Mouse (Mus musculus): Measurements from ENCODE around the gene Pef1.

Gene Pef1

DNA sequence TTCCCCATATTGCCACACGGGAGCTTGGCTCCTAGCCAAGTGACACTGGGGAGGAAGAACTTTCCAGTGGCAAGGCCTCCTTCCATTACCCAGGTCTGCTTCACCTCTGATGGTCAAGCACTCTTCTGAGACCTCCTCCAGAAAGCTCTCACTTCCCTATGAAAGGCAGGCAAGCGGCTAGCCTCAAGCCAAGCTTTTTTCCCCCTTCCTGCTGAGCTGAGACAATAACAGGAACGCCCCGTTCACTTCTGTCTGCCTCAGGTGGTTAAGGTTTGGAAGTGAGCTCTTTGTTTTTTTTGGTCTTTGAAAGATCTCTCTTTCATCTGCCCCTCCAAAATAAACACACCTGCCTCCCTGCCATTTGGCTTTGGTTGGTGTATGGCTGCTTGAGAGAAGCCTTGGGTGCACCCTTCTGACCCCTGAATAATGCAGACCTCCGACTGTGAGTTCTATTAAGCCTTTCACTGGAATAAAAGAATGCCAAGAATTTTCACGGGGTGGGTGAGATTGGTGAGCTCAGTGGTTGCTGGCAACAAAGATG, at the start of gene Pef1:
Gene Pef1, plus strand, starts transcription at position 448 of the 541 bp plus-strand sequence.
- no peak for DNase-seq (ENCODE audit: low read depth)

DNA sequence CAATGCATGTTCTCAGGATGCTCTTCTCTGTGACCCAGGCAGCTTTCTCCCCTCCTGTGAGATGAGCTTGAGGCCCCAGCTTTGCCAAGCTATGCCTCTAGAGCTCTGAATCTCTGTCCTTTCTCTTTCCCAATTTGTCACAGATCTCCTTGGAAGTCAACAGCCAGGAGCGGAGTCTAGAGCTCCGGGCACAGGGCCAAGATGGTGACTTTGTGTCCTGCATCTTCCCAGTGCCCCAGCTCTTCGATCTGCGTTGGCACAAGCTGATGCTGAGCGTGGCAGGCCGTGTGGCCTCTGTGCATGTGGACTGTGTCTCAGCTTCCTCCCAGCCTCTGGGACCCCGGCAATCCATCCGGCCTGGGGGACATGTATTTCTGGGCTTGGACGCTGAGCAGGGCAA, 49.2 kb upstream of the Pef1 start:
- DNase-seq (ENCODE audit: low read depth) = no peak

GRCm38 (mm10) chr4:130054727-130055126, 47.6 kb upstream of the Pef1 start:
- peak; percentile 38 for DNase-seq (ENCODE audit: low read depth)

- no peak for DNase-seq (ENCODE audit: low read depth)
These were observed 47.0 kb upstream of the Pef1 start for GRCm38 (mm10) chr4:130055160-130056010.

DNA sequence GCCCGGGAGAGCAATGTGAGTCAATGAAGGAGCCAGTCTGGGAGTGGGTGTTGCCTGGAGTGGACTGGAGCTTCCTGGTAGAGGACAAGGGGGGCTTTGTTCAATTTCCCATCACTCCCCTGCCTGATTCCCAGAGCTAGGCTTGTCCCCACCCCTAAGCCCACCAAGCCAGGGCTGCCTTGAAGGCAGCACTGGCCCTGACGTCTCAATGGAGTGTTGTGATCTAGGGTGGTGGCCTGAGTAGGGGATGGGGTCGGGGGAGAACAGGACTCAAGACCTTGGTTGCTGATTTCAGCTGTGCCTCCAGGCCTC, 46.4 kb upstream of the Pef1 start:
- no peak for DNase-seq (ENCODE audit: low read depth)

DNA sequence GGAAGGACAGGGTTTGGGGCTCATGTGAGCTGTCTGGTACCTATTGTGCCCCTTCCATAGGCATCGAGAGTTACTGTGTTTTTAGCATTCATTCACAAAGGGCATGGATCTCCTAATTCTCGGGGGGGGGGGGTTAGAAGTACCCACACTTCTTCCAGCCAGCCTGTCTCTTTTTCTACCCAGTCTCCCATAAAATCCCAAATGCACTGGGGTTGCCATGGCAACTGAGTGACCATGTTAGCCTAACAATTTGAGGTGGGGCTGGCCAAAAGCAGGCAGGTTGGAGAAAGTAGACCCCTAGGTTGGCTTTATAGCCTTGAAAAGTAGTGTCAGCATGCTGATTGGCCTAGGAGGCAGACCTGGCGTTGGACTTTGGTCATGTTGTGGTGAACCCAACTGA, 45.9 kb upstream of the Pef1 start:
- no peak for DNase-seq (ENCODE audit: low read depth)

GRCm38 (mm10) chr4:130060937-130061336, 41.4 kb upstream of the Pef1 start:
- no peak for DNase-seq (ENCODE audit: low read depth)

DNA sequence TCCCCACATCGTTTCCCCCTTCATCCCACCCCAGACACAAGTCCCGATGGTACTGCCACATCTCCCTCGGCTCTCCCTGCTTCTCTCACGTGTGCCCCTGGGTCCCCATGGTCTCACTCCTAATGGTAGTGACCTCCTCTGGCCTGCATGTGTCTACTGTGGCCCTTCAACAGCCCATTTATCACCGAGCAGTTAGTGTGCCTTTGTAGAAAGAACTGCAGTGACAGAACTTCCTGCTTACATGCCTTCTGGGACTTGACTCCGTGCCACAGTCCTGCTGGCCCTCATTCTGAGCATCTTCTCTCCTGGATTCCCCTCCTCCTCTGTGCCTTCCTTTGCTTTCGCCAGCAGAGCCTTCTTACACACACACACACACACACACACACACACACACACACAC, 39.2 kb upstream of the Pef1 start:
- DNase-seq (ENCODE audit: low read depth) = no peak

- peak; percentile 28 for DNase-seq (ENCODE audit: low read depth)
These were observed 35.5 kb upstream of the Pef1 start for GRCm38 (mm10) chr4:130066816-130067215.

DNA sequence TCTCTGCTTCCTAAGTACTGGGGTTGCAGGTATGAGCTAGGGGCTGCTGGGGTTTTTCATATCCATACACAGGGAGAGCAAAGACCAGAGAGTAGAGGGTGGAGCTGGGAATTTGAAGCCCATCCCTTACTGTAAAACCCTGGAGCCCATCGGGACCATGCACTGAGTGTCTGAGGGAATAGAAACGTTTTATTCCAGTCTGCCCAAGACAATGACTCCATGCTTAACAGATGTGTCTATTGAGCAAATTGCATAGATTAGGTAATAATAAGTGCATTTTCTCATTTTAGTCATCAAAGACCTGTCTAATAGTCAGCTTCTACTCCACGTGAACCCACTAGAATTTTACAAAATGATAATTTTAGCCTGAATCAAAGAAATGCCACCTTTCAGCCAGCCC, 31.8 kb upstream of the Pef1 start:
- no peak for DNase-seq (ENCODE audit: low read depth)

DNA sequence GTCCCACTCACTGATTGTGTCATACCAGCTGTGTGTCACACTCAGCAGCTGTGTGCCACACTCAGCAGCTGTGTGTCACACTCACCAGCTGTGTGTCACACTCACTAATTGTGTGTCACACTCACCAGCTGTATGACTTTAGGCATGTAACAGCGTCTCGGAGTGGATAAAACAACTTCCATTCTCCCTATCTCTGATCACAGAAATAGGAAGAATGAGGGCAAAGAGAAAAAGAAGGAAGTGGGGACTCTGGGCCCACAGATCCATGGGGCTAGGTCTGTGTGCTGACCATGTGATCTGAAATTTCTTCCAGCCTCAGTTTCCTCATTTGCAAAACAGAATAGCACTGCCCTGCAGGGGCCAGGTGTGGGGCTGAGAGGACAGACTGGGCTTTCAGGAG, 30.6 kb upstream of the Pef1 start:
- DNase-seq (ENCODE audit: low read depth) = peak; percentile 11

GRCm38 (mm10) chr4:130073367-130073766, 29.0 kb upstream of the Pef1 start:
- no peak for DNase-seq (ENCODE audit: low read depth)

DNA sequence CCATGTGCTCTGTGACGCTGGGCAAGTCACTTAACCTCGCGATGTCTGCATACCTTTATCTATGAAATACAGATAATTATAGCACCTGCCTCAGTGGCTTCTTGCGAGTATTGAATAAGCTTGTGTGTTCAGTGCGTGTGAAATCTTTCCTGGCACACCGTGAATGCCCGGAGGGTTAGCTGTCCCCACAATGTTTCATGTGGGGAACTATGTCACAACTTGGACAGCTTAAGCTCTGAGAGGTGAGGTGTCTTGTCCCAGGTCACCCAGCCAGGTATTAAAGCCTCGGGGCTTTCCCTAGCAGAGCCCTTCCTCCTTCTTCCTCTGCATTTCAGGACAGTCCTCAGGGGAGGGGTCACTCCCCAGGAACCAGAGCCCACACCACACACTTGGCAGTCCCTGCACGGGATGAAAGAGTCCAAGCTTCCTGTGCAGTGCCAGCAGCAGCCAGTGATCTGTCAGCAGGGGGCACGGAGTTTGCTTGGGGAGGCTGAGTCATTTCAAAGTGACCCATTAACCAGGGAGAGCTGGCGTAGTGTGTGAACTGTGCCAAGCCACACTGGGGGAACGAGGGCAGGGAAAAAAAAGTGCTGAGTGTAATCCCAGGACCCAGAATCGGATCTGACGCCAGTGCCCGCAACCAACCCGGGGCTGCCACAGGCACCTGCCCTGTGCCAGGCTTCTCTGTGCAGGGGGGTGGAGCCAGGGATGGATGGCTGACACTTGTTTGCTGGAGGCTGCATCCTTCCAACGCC, 27.4 kb upstream of the Pef1 start:
- DNase-seq (ENCODE audit: low read depth) = peak; percentile 88

DNA sequence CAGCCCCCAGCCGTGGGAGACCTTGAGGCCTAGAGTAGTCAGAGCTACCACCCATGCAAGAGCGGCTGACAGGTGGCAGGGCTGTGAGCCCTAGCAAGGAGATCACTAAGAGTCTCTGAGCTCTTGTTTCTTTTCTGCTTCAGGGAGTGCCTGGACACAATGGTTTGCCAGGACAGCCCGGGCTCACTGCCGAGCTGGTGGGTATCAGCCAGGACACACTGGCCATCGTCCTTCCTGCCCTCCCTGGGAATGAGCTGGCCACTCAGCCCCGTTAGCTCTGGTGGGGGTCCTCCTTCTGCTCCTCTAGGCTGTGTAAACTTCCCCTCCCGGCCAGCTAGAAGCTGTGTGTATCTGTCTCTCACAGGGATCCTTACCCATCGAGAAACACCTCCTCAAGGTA, 25.5 kb upstream of the Pef1 start:
- no peak for DNase-seq (ENCODE audit: low read depth)

GRCm38 (mm10) chr4:130078816-130079485, 23.4 kb upstream of the Pef1 start:
- DNase-seq (ENCODE audit: low read depth) = no peak

DNA sequence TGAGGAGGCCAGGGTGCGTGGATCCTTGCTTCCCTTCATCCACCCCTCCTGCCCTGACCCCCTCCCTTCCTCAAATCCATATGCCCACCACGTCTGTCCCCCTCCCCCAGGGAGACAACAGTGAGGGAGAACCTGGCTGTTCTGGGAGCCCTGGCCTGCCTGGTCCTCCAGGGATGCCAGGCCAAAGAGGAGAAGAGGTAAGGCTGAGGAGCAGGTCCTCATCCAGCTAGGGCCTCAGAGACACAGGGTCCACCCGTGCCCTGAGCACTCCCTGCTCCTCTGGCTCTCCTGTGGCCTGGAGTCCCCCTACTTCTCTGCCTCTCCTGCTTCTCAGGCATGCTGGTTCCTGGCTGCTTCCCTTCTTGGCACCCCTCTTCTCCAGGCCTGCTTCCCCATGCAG, 22.8 kb upstream of the Pef1 start:
- no peak for DNase-seq (ENCODE audit: low read depth)

DNA sequence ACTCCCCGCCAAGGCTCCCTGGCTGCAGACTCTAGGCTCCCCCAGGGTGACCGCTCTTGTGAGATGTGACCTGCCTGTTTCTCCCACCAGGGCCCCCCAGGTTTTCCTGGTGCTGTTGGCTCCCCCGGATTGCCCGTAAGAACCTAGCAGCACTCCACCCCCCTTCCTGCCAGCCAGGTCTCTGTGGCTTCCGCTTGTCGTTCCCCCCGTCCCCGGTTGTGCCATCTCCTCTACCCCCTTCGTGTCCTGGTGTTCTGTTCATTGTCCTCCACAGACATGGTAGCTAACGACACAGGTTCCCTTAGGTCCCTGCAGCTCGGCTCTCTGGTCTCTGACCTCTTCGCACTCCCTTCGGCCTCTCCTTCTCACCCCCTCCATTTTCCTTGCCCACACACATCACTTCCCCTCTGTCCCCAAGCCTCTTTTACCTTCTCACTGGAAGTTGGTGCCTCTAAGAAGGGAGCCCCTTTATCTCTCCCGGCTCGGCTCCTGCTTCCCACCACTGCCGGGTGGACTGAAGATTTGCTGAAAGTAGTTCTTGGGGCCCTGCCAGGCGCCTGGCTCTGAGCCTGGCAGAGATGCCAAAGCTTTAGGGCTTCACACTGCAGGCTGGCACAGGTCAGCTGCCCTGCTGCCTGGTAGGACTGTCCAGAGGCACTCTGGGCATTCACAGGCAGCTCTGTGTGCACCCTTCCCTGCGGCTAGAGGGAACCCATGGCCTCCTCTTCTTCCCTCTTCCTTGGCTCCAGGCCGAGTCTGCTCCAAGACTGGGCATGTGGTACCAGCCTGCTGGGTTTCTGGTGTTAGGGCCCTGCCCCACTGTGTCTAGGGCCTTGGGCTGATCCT, 20.8 kb upstream of the Pef1 start:
- DNase-seq (ENCODE audit: low read depth) = peak; percentile 29

- DNase-seq (ENCODE audit: low read depth) = no peak
These were observed 20.1 kb upstream of the Pef1 start for GRCm38 (mm10) chr4:130082211-130082610.

DNA sequence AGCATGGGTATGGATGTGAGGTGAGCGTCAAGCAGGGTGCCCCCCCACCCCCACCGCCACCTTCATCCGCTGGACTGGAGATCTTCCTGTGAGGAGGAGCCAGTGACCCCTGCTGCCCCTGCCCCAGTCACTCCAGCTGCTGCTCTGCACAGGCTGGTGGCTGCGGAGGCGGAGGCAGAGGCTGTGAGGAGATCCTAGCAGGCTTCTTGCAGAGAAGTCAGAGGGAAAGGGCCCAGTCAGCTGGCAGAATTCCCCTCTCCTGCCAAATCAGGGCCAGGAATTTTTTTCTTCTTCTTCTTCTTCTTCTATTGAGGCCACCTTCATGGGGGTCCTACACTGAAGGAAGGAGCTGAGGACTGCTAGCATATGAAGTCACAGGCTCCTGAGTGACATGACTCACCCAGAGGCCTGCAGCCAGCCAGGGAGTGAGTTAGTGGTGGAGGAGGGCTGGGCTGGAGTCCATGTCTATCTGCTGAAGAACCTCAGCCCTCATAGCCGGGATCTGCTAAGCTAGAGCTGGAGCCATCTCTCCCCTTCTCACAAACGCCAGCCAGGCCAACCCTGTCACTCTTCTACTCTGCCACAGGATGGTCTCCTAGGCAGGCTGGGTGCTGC, 17.9 kb upstream of the Pef1 start:
- peak; percentile 13 for DNase-seq (ENCODE audit: low read depth)

GRCm38 (mm10) chr4:130085246-130085820, 17.0 kb upstream of the Pef1 start:
- no peak for DNase-seq (ENCODE audit: low read depth)

DNA sequence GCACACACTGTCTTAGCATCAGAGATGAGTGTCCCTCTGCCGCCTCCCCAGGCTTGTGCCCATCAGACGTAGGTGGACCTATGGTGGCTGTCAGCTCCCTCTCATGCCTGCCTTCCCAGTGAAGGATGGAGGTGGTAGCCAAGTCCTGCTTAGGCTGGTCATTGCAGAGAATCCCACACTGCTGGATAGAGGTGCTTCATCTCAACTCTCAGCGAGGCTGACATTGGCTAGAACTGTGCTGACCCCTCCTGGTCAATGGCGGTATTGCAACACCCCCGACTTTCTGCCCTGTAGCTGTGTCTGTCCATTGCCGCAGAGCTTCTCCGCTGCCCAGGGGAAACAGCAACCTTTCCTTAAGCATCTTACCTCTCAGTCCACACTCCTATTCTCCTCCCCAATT, 15.1 kb upstream of the Pef1 start:
- peak; percentile 76 for DNase-seq (ENCODE audit: low read depth)

Measured in 416B (cell line).